8 mouse cellular contexts compared by ENCODE assay signal in the genomic region with DNA sequence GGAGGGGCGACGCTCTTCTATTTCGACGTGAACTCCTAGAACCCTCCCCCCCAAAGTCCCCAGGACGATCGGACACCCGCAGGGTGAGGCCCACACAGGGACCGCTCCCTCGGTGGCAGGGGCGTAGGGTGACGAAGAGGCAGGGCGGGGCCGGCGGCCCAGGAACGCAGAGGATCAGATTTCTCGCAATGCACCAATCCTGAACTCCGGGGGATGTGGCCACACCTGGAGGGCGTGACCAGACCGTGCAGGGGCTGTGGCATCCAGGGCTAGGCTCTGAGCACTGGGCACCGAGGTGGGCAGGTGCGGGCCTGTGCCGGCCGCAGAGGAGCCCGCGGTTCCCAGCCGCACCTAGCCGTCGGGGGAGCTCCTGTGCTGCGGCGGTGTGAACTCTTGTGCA. TPM values are rescaled to one million over a fixed set of nuclear protein-coding genes. Genes with fewer than 3 reads are reported as not detected.
A peak's percentile ranks its signal among the peaks of the same experiment; 100 is the strongest.
DNase-seq lines count a peak whose midpoint lies in the region; ATAC-seq and TF ChIP-seq lines count a peak whose summit lies in the region.

A gene (plus strand): TSS at position 240 of the 400 bp plus-strand sequence.

- peaks cover 0 to 9% of the 10 kb centered on the region in 2 experiments; a peak in 2 of 4 replicates for H3K36me3 ChIP-seq in MEL (ENCODE audit: control insufficient read depth in 1 of 2, insufficient read depth in 2 of 2, low read length in 2 of 2)
- H3K36me3 ChIP-seq in embryonic facial prominence, embryonic 12.5 days, result no peaks in the 10 kb centered on the region
- no peaks in the 10 kb centered on the region for H3K36me3 ChIP-seq in megakaryocyte, embryonic 14.5 days (replicated peaks; ENCODE audit: low read length)
- no peaks in the 10 kb centered on the region for H3K36me3 ChIP-seq in stomach, embryonic 15.5 days

- WGBS in embryonic facial prominence, embryonic 12.5 days, result under 1% methylated on average over 30 of the region's 30 CpGs
- WGBS in stomach, embryonic 15.5 days, result 4% methylated on average over 30 of the region's 30 CpGs

- peak; percentile 68 for DNase-seq in MEL (ENCODE audit: low read depth, low spot score)
- DNase-seq in heart, postnatal 10 days, result peak; percentile 58 to 65
- peak; percentile 87 to 96 for DNase-seq in kidney, postnatal 25 days
- no peak for DNase-seq in cerebellum, postnatal 10 days

- no peak within 1 kb of the TSS for H3K27ac ChIP-seq in MEL (ENCODE audit: control insufficient read depth, low read depth, low read length)
- no peak within 1 kb of the TSS; the same call in 1 of the 2 replicates for H3K27ac ChIP-seq in embryonic facial prominence, embryonic 12.5 days
- H3K27ac ChIP-seq in stomach, embryonic 15.5 days, result peak within 1 kb of the TSS; percentile 82

- no peaks in the 10 kb centered on the region for H3K9me3 ChIP-seq in MEL (replicated peaks; ENCODE audit: insufficient read depth, low read length)
- H3K9me3 ChIP-seq in embryonic facial prominence, embryonic 12.5 days, result no peaks in the 10 kb centered on the region
- H3K9me3 ChIP-seq in megakaryocyte, embryonic 14.5 days, result no peaks in the 10 kb centered on the region
- no peaks in the 10 kb centered on the region for H3K9me3 ChIP-seq in stomach, embryonic 15.5 days

- no peak for TF ChIP-seq EP300 in MEL (IDR thresholded peaks at IDR 0.05; ENCODE audit: low read depth in 1 of 2, low read length in 2 of 2)

- TF ChIP-seq POLR2A in MEL (IDR thresholded peaks at IDR 0.05; ENCODE audit: control insufficient read depth in 1 of 2, insufficient read depth in 1 of 2, low read depth in 1 of 2, low read length in 2 of 2, poor library complexity in 1 of 2), result no peak

- ATAC-seq in embryonic facial prominence, embryonic 12.5 days (ENCODE audit: insufficient number of reproducible peaks, insufficient read depth, low FRiP score, low TSS enrichment), result peak; percentile 92
- ATAC-seq in stomach, embryonic 15.5 days (ENCODE audit: insufficient read depth, low FRiP score, low read depth), result peak; percentile 97
- ATAC-seq in frontal cortex, adult (ENCODE audit: low TSS enrichment), result no peak

- H3K27me3 ChIP-seq in MEL (ENCODE audit: control insufficient read depth in 1 of 2, insufficient read depth in 2 of 2, low read length in 2 of 2), result peaks cover 3% of the 10 kb centered on the region in 2 experiments; a peak in 3 of 4 replicates
- peaks cover 46% of the 10 kb centered on the region for H3K27me3 ChIP-seq in embryonic facial prominence, embryonic 12.5 days
- H3K27me3 ChIP-seq in megakaryocyte, embryonic 14.5 days (replicated peaks), result peaks cover 67% of the 10 kb centered on the region
- peaks cover 7% of the 10 kb centered on the region; the same call in 1 of the 2 replicates for H3K27me3 ChIP-seq in stomach, embryonic 15.5 days (replicated peaks)

- H3K4me1 ChIP-seq in MEL (ENCODE audit: control insufficient read depth in 1 of 2, insufficient read depth in 2 of 2, low read length in 2 of 2), result no peaks in the 10 kb centered on the region
- peaks cover 30% of the 10 kb centered on the region for H3K4me1 ChIP-seq in embryonic facial prominence, embryonic 12.5 days
- peaks cover 66% of the 10 kb centered on the region for H3K4me1 ChIP-seq in megakaryocyte, embryonic 14.5 days
- peaks cover 17% of the 10 kb centered on the region for H3K4me1 ChIP-seq in stomach, embryonic 15.5 days

- H3K4me2 ChIP-seq in embryonic facial prominence, embryonic 12.5 days (replicated peaks), result peak within 1 kb of the TSS; percentile 52
- H3K4me2 ChIP-seq in stomach, embryonic 15.5 days, result peak within 1 kb of the TSS; percentile 60

- H3K4me3 ChIP-seq in MEL (ENCODE audit: control insufficient read depth in 1 of 2, insufficient read depth in 1 of 2, low read depth in 2 of 2, low read length in 2 of 2), result no peak within 1 kb of the TSS
- H3K4me3 ChIP-seq in embryonic facial prominence, embryonic 12.5 days, result peak within 1 kb of the TSS; percentile 38
- peak within 1 kb of the TSS; percentile 53 for H3K4me3 ChIP-seq in megakaryocyte, embryonic 14.5 days (replicated peaks)
- H3K4me3 ChIP-seq in stomach, embryonic 15.5 days (replicated peaks), result peak within 1 kb of the TSS; percentile 51

- no peak for TF ChIP-seq CTCF in MEL (IDR thresholded peaks at IDR 0.05 in 2 of 3, conservative IDR thresholded peaks at IDR 0.05 in 1 of 3; ENCODE audit: control insufficient read depth in 1 of 3, insufficient read depth in 1 of 3, low read depth in 2 of 3, low read length in 3 of 3, poor library complexity in 1 of 3, severe bottlenecking in 1 of 3)

- no peaks in the 10 kb centered on the region for H3K79me2 ChIP-seq in MEL (ENCODE audit: control insufficient read depth, insufficient read depth, low read length, poor library complexity)

- peak within 1 kb of the TSS; percentile 21; the same call in 1 of the 2 replicates for H3K9ac ChIP-seq in MEL (ENCODE audit: control insufficient read depth, low read depth, low read length, poor library complexity, severe bottlenecking)
- peak within 1 kb of the TSS; percentile 36; the same call in 1 of the 2 replicates for H3K9ac ChIP-seq in embryonic facial prominence, embryonic 12.5 days
- peak within 1 kb of the TSS; percentile 43 for H3K9ac ChIP-seq in stomach, embryonic 15.5 days

- intact Hi-C loops in heart, postnatal 10 days (cut with DNase I), result no loop called here

- TF ChIP-seq RAD21 in MEL (IDR thresholded peaks at IDR 0.05; ENCODE audit: low read depth, low read length), result no peak

TF ChIP-seq in MEL, 35 proteins besides CTCF, POLR2A, EP300 and RAD21:
- no peak for TF ChIP-seq ZC3H11A (IDR thresholded peaks at IDR 0.05; ENCODE audit: low read depth, low read length)
- no peak for TF ChIP-seq ZNF384 (IDR thresholded peaks at IDR 0.05; ENCODE audit: low read depth, low read length)
- TF ChIP-seq GATA1 (IDR thresholded peaks at IDR 0.05; ENCODE audit: low read depth, low read length), result no peak
- no peak for TF ChIP-seq POLR2AphosphoS5 (IDR thresholded peaks at IDR 0.05; ENCODE audit: borderline replicate concordance, low read depth, low read length)
- no peak for TF ChIP-seq USF2 (IDR thresholded peaks at IDR 0.05; ENCODE audit: borderline replicate concordance in 1 of 2, insufficient read depth in 1 of 2, low read depth in 1 of 2, low read length in 2 of 2)
- TF ChIP-seq MAFK (IDR thresholded peaks at IDR 0.05; ENCODE audit: borderline replicate concordance, low read depth, low read length), result no peak
- TF ChIP-seq BHLHE40 (IDR thresholded peaks at IDR 0.05; ENCODE audit: borderline replicate concordance, low read depth, low read length), result no peak
- TF ChIP-seq KAT2A (conservative IDR thresholded peaks at IDR 0.05; ENCODE audit: low read depth, low read length), result no peak
- no peak for TF ChIP-seq MAX (IDR thresholded peaks at IDR 0.05; ENCODE audit: low read length)
- TF ChIP-seq CHD1 (IDR thresholded peaks at IDR 0.05; ENCODE audit: low read depth, low read length), result no peak
- TF ChIP-seq TBP (IDR thresholded peaks at IDR 0.05; ENCODE audit: low read depth, low read length), result no peak
- TF ChIP-seq ZKSCAN1 (IDR thresholded peaks at IDR 0.05; ENCODE audit: low read depth, low read length), result no peak
- no peak for TF ChIP-seq MYB (IDR thresholded peaks at IDR 0.05; ENCODE audit: low read depth, low read length)

RNA-seq across cellular contexts. Expression of the gene that starts here (rescaled TPM):
- 0.03 and 0.15 TPM in 2 replicates for total RNA-seq in MEL (2012; rRNA removed)
- polyA plus RNA-seq in MEL (2012; ENCODE audit: insufficient read depth in 1 of 2, insufficient read length in 2 of 2, low read depth in 1 of 2, low replicate concordance in 2 of 2, missing spikeins in 1 of 2), result under 1 TPM in 1 of 2 experiments, not detected in 1; 0.19 TPM
- 17.3 and 18.3 TPM in 2 replicates for polyA plus RNA-seq in embryonic facial prominence, embryonic 12.5 days (2016; fragmentation: Nextera tagmentation; extraction: Ambion mirVana)
- 1 to 10 TPM; 4.1 to 4.6 TPM for total RNA-seq in heart, postnatal 10 days (2021)
- polyA plus RNA-seq in megakaryocyte, embryonic 14.5 days (2012; ENCODE audit: insufficient read depth, low replicate concordance), result not detected in 2 replicates
- polyA plus RNA-seq in stomach, embryonic 15.5 days (2015; fragmentation: Nextera tagmentation; extraction: Ambion mirVana), result 56.3 and 56.6 TPM in 2 replicates

Comparison
In these comparisons a context has a peak if more than half of its experiments do, and no peak if none do; other contexts are left out.
1. RNA of the gene that starts here (polyA plus RNA-seq): 56.3 to 56.6 TPM in stomach, embryonic 15.5 days and 17.3 to 18.3 TPM in embryonic facial prominence, embryonic 12.5 days; 0.19 TPM in MEL and not detected in megakaryocyte, embryonic 14.5 days; every median in the first group is over 10 times any median in the second.
2. Peak in DNase-seq and H3K9ac ChIP-seq in MEL; RNA of the gene not detected or under 1 TPM.
3. DNase-seq: peak in heart, postnatal 10 days (2 of 2) and kidney, postnatal 25 days (2 of 2); none in cerebellum, postnatal 10 days (0 of 2).
4. H3K4me3 ChIP-seq: peak in embryonic facial prominence, embryonic 12.5 days (single experiment), megakaryocyte, embryonic 14.5 days (single experiment) and stomach, embryonic 15.5 days (single experiment); none in MEL (0 of 2).
5. Peak in every context shown above with its lines, with median percentiles within 50 percentile points of each other: H3K9ac ChIP-seq.